Mouse (Mus musculus) heart, postnatal 0 days (tissue): ENCODE data around the gene Dna2. TPM values are rescaled to one million over a fixed set of nuclear protein-coding genes. Genes with fewer than 3 reads are reported as not detected.
A peak's percentile ranks its signal among the peaks of the same experiment; 100 is the strongest.
"Not testable (repeated sequence)": the region's sequence is repeated elsewhere in the genome, so short reads cannot be mapped to it uniquely, and the experiment has no call there.

ENCODE experiments used
- ATAC-seq: fragments of 200-750 bp; cut with Nextera tagmentation; 2 replicates; pipeline ENCODE4 v1.8.0; 2017; ENCODE audit warnings: low read depth, moderate number of reproducible peaks, moderate library complexity; ENCODE audit not compliant: insufficient read depth
- DNase-seq: peaks from one replicate; pipeline ENCODE4 v3.0.0-alpha.2; 2016; ENCODE audit warnings: low spot score
- H3K27ac ChIP-seq: fragments of 300-500 bp; sonication (generic); 2 replicates; pipeline ENCODE4 v1.5.1; 2014; ENCODE audit warnings: low read depth, mild to moderate bottlenecking
- H3K27me3 ChIP-seq: fragments of 300-500 bp; sonication (generic); 2 replicates; pipeline ENCODE4 v1.6.1; 2014; ENCODE audit warnings: low read length, mixed read lengths; ENCODE audit not compliant: control insufficient read depth, insufficient read depth
- H3K36me3 ChIP-seq: fragments of 300-500 bp; sonication (generic); replicated peaks from 2 replicates; pipeline ENCODE4 v1.6.1; 2014; ENCODE audit warnings: low read length, mixed read lengths; ENCODE audit not compliant: control insufficient read depth, insufficient read depth
- H3K4me1 ChIP-seq: fragments of 300-500 bp; sonication (generic); 2 replicates; pipeline ENCODE4 v1.6.1; 2014; ENCODE audit warnings: antibody characterized with exemption; ENCODE audit not compliant: control insufficient read depth, insufficient read depth
- H3K4me2 ChIP-seq: fragments of 300-500 bp; sonication (generic); 2 replicates; pipeline ENCODE4 v1.6.1; 2014; ENCODE audit warnings: low read depth, mild to moderate bottlenecking, low read length, moderate library complexity
- H3K4me3 ChIP-seq: fragments of 300-500 bp; sonication (generic); 2 replicates; pipeline ENCODE4 v1.5.1; 2014; ENCODE audit warnings: low read depth, low read length
- H3K9ac ChIP-seq: fragments of 300-500 bp; sonication (generic); replicated peaks from 2 replicates; pipeline ENCODE4 v1.6.1; 2014; ENCODE audit warnings: low read depth, low read length, mixed read lengths
- H3K9me3 ChIP-seq: fragments of 300-500 bp; sonication (generic); replicated peaks from 2 replicates; pipeline ENCODE4 v1.6.1; 2016; ENCODE audit warnings: low read length; ENCODE audit not compliant: control insufficient read depth
- CTCF ChIP-seq: IDR thresholded peaks from 2 replicates; pipeline ENCODE4 v1.5.1; 2016; ENCODE audit warnings: antibody characterized with exemption, control low read depth, low read depth
- EP300 ChIP-seq: IDR thresholded peaks from 2 replicates; pipeline ENCODE4 v1.6.1; 2016; ENCODE audit warnings: antibody characterized with exemption, low read depth
- WGBS: fragments of 180-500 bp; shearing (Covaris S2); extraction: QIAGEN DNeasy Blood & Tissue Kit; methylation state at CpG from one replicate; pipeline ENCODE4 v1.1.7; 2014; 5-methylcytosine and 5-hydroxymethylcytosine counted together
- polyA plus RNA-seq: library from polyadenylated mRNA; unstranded; fragments of >200 nt; fragmentation: Nextera tagmentation; extraction: Ambion mirVana; gene quantifications from 2 replicates; pipeline ENCODE4 v1.2.1, GENCODE M21; 2015
- total RNA-seq: library from RNA; depleted of rRNA; stranded (reverse); fragments of >200 nt; gene quantifications from 2 replicates; pipeline ENCODE4 v1.2.3, GENCODE M21; 2014; ENCODE audit warnings: low replicate concordance

The Dna2 gene
- total and polyA plus RNA-seq, 2 experiments from 2014 or later = 0.88 to 4.3 TPM

GRCm38 (mm10) chr10:62906336-62906735, 40.5 kb upstream of the Dna2 start:
- no peaks in the 10 kb centered on the region for H3K36me3 ChIP-seq
- H3K9me3 ChIP-seq = no peaks in the 10 kb centered on the region
- H3K4me3 ChIP-seq = no peak overlapping the region
- H3K27ac ChIP-seq = no peak overlapping the region
- DNase-seq (no peak), ATAC-seq (no peak)
- no peaks in the 10 kb centered on the region for H3K4me1 ChIP-seq
- no peak for TF ChIP-seq CTCF
- TF ChIP-seq EP300 = no peak
- H3K9ac ChIP-seq = no peak overlapping the region
- 72% methylated on average over 7 of the region's 7 CpGs for WGBS
- no peaks in the 10 kb centered on the region for H3K27me3 ChIP-seq
- no peak overlapping the region for H3K4me2 ChIP-seq

DNA sequence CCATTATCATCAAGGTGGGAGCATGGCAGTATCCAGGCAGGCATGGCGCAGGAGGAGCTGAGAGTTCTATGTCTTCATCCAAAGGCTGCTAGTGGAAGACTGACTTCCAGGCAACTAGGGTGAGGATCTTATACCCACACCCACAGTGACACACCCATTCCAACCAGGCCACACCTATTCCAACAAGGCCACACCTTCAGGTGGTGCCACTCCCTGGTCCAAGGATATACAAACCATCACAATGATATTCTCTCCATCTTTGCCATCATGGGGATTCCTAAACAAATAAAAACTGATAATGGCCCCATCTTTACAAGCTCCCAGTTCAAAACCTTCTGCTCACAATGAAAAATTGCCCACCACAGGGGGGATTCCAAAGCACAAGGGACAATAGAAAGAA, 37.9 kb upstream of the Dna2 start, which contains the start of gene Tet1:
Gene Tet1, minus strand, starts transcription at position 101 of the 400 bp plus-strand sequence.
- not testable (repeated sequence) for ATAC-seq, DNase-seq, H3K4me1 ChIP-seq, H3K27ac ChIP-seq, H3K27me3 ChIP-seq, H3K4me3 ChIP-seq, H3K36me3 ChIP-seq, H3K9me3 ChIP-seq, H3K9ac ChIP-seq, H3K4me2 ChIP-seq
- no CpG with 5 or more reads among the region's 1 CpGs for WGBS

- Histone ChIP-seq H3K9me3 (no peaks in the 10 kb centered on the region), H3K27me3 (no peaks in the 10 kb centered on the region), H3K4me2 (no peak overlapping the region), H3K9ac (no peak overlapping the region), H3K27ac (no peak overlapping the region), H3K4me1 (no peaks in the 10 kb centered on the region), H3K4me3 (no peak overlapping the region), H3K36me3 (no peaks in the 10 kb centered on the region)
- WGBS = 71% methylated on average over 2 of the region's 2 CpGs
- no peak for TF ChIP-seq EP300
- no peak for TF ChIP-seq CTCF
- no peak for DNase-seq
- no peak for ATAC-seq
Observed at GRCm38 (mm10) chr10:62911120-62911519, 35.7 kb upstream of the Dna2 start.

DNA sequence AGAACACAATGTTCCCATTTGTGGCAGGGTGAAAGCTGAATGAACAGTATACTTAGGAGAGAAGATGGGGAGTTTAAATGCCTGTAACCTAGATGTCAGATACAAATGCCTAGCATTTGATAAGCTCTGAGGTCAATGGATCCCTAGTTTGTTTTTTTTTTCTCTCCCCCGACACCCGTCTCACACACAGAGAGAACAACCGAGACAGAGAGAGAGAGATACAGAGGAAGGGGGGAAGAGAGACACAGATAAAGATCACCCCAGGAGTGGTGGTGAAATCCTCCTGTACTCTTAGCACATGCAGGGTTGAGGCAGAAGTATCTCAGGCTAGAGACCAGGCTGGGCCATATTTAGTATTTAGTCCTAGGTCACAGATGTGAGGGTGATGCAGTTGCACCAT, 27.8 kb upstream of the Dna2 start:
- 82% methylated on average over 3 of the region's 3 CpGs for WGBS
- ATAC-seq = no peak
- Histone ChIP-seq H3K4me2 (no peak overlapping the region), H3K27me3 (no peaks in the 10 kb centered on the region), H3K4me3 (no peak overlapping the region), H3K36me3 (no peaks in the 10 kb centered on the region), H3K27ac (no peak overlapping the region), H3K9ac (no peak overlapping the region), H3K4me1 (peaks cover 9% of the 10 kb centered on the region), H3K9me3 (no peaks in the 10 kb centered on the region)
- no peak for DNase-seq
- TF ChIP-seq CTCF (no peak), EP300 (no peak)

DNA sequence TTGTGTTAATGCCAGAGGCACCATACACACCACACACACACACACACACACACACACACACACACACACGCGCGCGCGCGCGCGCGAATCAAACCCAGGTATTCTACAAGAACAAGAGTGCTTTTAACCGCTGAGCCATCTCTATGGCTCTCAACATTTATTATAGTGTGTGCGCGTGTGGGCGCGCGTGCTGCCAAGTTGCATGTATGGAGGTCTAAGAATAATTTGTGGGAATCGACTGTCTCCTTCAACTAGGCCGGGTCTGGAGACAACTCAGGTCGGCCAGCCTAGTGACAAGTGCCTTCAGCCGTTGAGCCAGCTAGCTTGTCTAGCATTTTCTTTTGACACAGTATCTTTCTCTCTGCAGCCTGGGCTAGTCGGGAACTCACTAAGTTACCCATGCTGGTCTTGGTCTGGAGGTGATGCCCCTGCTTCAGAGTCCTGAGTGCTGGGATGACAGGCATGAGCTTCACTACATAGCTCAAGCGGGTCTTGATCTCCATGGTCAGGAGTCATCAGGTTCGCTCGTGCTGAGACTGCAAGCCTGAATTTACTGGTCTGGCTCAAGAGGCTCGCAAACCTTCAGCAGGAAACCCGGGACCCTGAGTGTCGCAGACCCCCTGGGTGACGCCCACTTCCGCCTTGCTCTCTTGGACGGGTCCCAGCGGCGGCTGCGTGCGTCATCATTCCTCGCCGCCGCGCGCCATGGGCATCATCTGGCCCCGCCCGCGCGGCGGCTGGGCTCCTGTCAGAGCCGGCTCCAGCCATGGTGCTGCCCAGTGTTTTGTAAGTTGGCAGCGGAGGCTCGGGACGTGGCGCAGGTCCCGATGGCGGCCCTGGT, 26.7 kb upstream of the Dna2 start, which contains the start of gene Slc25a16:
Gene Slc25a16, plus strand, starts transcription at position 709 of the 841 bp plus-strand sequence.
- Histone ChIP-seq H3K36me3 (no peaks in the 10 kb centered on the region), H3K4me3 (peak within 1 kb of the TSS; percentile 76), H3K27ac (peak within 1 kb of the TSS; percentile 93), H3K4me2 (peak within 1 kb of the TSS; percentile 81), H3K4me1 (peaks cover 9% of the 10 kb centered on the region), H3K9ac (peak within 1 kb of the TSS; percentile 81), H3K9me3 (no peaks in the 10 kb centered on the region), H3K27me3 (no peaks in the 10 kb centered on the region)
- ATAC-seq = peak; percentile 97
- DNase-seq = peak; percentile 79
- WGBS = 6% methylated on average over 48 of the region's 50 CpGs
- no peak for TF ChIP-seq EP300
- no peak for TF ChIP-seq CTCF

DNA sequence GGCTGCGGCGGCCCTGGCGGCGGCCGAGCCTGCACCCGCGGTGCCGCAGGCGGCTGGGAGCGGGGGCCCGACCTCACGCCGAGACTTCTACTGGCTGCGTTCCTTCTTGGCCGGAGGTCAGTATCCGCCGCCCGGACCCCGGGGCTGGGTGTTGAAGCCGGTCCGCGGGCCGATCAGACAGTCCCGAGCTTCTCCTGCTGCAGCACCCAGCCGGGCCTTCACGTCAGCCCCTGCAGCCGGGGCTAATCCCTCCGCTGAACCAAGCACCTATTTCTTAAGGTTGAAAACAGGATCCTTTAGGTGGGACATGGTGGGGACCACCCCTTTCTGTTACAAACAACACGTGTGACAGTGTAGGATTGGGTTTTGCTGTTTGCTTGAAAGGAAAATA, 26.1 kb upstream of the Dna2 start:
- TF ChIP-seq CTCF (no peak), EP300 (no peak)
- no peaks in the 10 kb centered on the region for H3K9me3 ChIP-seq
- no peak for DNase-seq
- peak; percentile 60 for ATAC-seq
- H3K27me3 ChIP-seq = no peaks in the 10 kb centered on the region
- H3K27ac ChIP-seq = peak overlapping the region; percentile 93
- peak overlapping the region; percentile 81 for H3K4me2 ChIP-seq
- H3K4me1 ChIP-seq = peaks cover 9% of the 10 kb centered on the region
- H3K4me3 ChIP-seq = peak overlapping the region; percentile 76
- under 1% methylated on average over 29 of the region's 29 CpGs for WGBS
- peak overlapping the region; percentile 81 for H3K9ac ChIP-seq
- H3K36me3 ChIP-seq = no peaks in the 10 kb centered on the region
